Mouse (Mus musculus) left cerebral cortex, adult 2 months (tissue): ENCODE results near the gene Dok5. TPM values are rescaled to one million over a fixed set of nuclear protein-coding genes. Genes with fewer than 3 reads are reported as not detected.
A peak's percentile ranks its signal among the peaks of the same experiment; 100 is the strongest.

Experiments
- DNase-seq, 2 experiments: peaks; one replicate each; pipeline ENCODE4 v3.0.0; 2021 to 2022; ENCODE audit warnings: low spot score in 2 of 2, mixed read lengths in 1 of 2; ENCODE audit errors: extremely low spot score in 1 of 2
- H3K27ac ChIP-seq: fragments of 200-600 bp; 2 replicates; pipeline ENCODE4 v1.8.1; 2022
- H3K4me3 ChIP-seq: fragments of 200-600 bp; 2 replicates; pipeline ENCODE4 v1.8.1; 2022
- CTCF ChIP-seq: fragments of 200-600 bp; IDR thresholded peaks from 2 replicates; pipeline ENCODE4 v1.8.1; 2022; ENCODE audit warnings: antibody characterized with exemption, mild to moderate bottlenecking, moderate library complexity
- intact Hi-C: fragments of 180-260 bp; cut with DNase I; formaldehyde crosslinking; loops from one replicate; pipeline ENCODE4 v1.15.1; 2025
- total RNA-seq, 2 experiments: library from RNA; stranded (reverse); gene quantifications; 2 replicates each; pipeline ENCODE4 v1.2.3; 2021

Gene Dok5
- total RNA-seq, 2 experiments from 2014 or later, result 30.8 to 32.8 TPM

DNA sequence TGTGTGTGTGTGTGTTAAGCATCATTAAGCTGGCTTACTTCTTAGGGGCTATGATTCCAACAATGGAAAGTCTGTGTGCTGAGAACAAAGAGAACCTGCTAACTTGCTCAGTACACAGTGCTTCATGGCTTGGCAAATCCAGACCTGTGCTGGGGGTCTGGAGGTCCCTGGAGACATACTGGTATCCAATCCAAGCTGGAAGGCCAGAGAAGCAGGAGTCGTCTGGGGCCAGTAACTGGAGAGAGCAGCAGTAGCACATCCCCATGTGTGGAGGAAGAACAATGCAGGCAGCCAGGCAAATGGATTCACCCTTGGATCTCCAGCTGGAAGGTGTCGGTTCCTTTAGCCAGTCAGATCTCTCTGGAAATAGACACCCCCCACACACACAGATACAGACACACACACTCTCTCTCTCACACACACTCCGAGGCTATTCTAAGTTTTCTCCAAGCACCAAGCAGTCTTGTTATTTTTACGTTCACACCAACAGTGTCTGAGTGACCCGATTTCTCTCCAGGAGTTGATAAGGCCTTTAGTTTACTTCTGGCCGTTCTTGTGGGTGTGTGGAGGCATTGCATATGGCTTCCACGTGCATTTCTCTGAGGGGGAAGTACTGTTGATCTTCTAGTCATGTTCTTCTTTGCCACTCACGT, 8.2 kb downstream of the Dok5 start:
- intact Hi-C loops, result loop anchor here (2.0 kb wide), 1 partner anchor 27 kb away; no protein-coding TSS in a partner anchor
- no peak for DNase-seq
- H3K27ac ChIP-seq, result no peak overlapping the region
- TF ChIP-seq CTCF, result no peak
- H3K4me3 ChIP-seq, result no peak overlapping the region

GRCm38 (mm10) chr2:170743521-170743920, 11.9 kb downstream of the Dok5 start:
- intact Hi-C loops, result no loop called here
- H3K27ac ChIP-seq, result no peak overlapping the region
- TF ChIP-seq CTCF, result no peak
- no peak overlapping the region for H3K4me3 ChIP-seq
- no peak for DNase-seq

DNA sequence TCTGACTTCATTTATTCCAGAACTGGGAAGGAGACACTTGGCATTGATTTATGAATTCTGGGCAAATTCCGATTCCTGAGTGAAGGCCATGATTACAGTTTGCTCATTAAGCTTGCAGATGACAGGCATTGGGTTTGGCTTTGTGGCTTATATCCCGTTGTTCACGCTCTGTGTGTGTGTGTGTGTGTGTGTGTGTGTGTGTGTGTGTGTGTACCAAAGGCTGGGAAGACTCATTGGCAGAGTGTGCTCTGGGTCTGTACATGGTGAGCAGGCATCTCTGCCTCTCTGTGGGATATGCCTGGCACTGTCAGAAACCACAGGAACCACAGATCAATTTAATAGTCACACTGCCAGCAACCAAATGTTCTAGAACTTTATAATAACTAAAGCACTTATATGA, 17.3 kb downstream of the Dok5 start:
- intact Hi-C loops, result no loop called here
- no peak for TF ChIP-seq CTCF
- H3K27ac ChIP-seq, result no peak overlapping the region
- DNase-seq, result no peak
- no peak overlapping the region for H3K4me3 ChIP-seq

- H3K27ac ChIP-seq, result no peak overlapping the region
- DNase-seq, result no peak
- intact Hi-C loops, result no loop called here
- no peak for TF ChIP-seq CTCF
- no peak overlapping the region for H3K4me3 ChIP-seq
These were observed 20.7 kb downstream of the Dok5 start for GRCm38 (mm10) chr2:170752191-170752850.

DNA sequence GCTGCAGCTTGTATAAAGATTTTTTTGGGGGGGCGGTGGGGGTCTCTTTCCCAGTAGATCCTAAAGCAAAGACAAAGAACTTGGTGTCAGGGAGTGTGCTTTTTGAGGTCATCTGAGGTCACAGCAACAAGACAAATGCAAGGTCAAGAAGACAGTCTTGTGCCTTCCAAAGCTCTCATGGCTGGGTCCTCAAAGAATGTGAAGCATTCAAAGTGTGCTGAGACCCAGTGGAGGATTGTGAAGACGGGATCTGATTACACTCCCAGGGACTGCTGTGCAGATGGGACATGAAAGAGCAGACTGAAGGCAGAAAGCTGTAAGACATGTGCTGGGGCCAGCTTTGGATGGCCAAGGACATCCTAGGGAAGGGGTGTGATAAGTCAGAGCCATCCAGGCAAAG, 24.2 kb downstream of the Dok5 start:
- TF ChIP-seq CTCF, result no peak

DNA sequence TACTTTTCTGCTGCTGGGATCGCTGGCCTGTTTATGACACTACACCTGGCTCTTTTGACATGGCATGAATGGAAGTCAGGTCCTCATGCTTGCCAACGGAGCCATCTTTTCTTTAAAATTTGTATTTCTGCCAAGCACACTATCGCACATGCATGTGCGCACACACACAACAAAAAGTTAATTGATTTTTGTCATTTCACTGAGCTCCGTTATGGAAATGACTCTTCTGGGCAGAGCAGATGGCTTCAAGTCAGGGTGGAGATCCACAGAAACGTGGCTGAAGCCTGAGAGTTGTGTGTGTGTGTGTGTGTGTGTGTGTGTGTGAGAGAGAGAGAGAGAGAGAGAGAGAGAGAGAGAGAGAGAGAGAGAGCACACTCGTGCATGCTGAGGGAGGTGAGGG, 25.1 kb downstream of the Dok5 start:
- H3K4me3 ChIP-seq, result no peak overlapping the region
- intact Hi-C loops, result no loop called here
- no peak for DNase-seq
- H3K27ac ChIP-seq, result no peak overlapping the region
- no peak for TF ChIP-seq CTCF

More for the DNA sequence above, 24.2 kb downstream of the Dok5 start:
- no peak overlapping the region for H3K4me3 ChIP-seq
- DNase-seq, result no peak
- H3K27ac ChIP-seq, result no peak overlapping the region
- intact Hi-C loops, result no loop called here

GRCm38 (mm10) chr2:170757228-170757875, 25.7 kb downstream of the Dok5 start:
- Histone ChIP-seq H3K4me3 (no peak overlapping the region), H3K27ac (no peak overlapping the region)
- intact Hi-C loops, result no loop called here
- no peak for DNase-seq
- TF ChIP-seq CTCF, result no peak

GRCm38 (mm10) chr2:170758201-170758600, 26.6 kb downstream of the Dok5 start:
- Histone ChIP-seq H3K27ac (no peak overlapping the region), H3K4me3 (no peak overlapping the region)
- TF ChIP-seq CTCF, result no peak
- no peak for DNase-seq
- intact Hi-C loops, result no loop called here

- intact Hi-C loops, result loop anchor here (5.0 kb wide), 1 partner anchor 83 kb away; no protein-coding TSS in a partner anchor
- no peak for DNase-seq
- Histone ChIP-seq H3K4me3 (no peak overlapping the region), H3K27ac (no peak overlapping the region)
- TF ChIP-seq CTCF, result no peak
These were observed 33.1 kb downstream of the Dok5 start for GRCm38 (mm10) chr2:170764704-170765103.

- intact Hi-C loops, result loop anchor here (2.0 to 5.0 kb wide), 3 partner anchors 28 to 80 kb away; no protein-coding TSS in a partner anchor
- Histone ChIP-seq H3K27ac (peak overlapping the region; percentile 77), H3K4me3 (no peak overlapping the region)
- no peak for TF ChIP-seq CTCF
- peak; percentile 36 to 45 for DNase-seq
These were observed 35.6 kb downstream of the Dok5 start for GRCm38 (mm10) chr2:170767243-170767642.

GRCm38 (mm10) chr2:170768699-170769098, 37.1 kb downstream of the Dok5 start:
- no peak overlapping the region for H3K27ac ChIP-seq
- DNase-seq, result no peak
- intact Hi-C loops, result loop anchor here (5.0 kb wide), 1 partner anchor 79 kb away; no protein-coding TSS in a partner anchor
- no peak for TF ChIP-seq CTCF
- no peak overlapping the region for H3K4me3 ChIP-seq

- no peak for DNase-seq
- TF ChIP-seq CTCF, result no peak
- no peak overlapping the region for H3K4me3 ChIP-seq
- intact Hi-C loops, result no loop called here
- no peak overlapping the region for H3K27ac ChIP-seq
These were observed 39.9 kb downstream of the Dok5 start for GRCm38 (mm10) chr2:170771555-170771954.
